Mouse (Mus musculus) left cerebral cortex, postnatal 4 days (tissue): ENCODE measurements at regions not wholly inside any gene's neighbourhood (a gene's known extent, or its start where the extent isn't known, plus 50 kb on each side); places are given as distances from the start of the nearest gene placed in this dataset.
A peak's percentile ranks its signal among the peaks of the same experiment; 100 is the strongest.

Experiments
- DNase-seq: peaks from one replicate; pipeline ENCODE4 v3.0.0-alpha.2; 2022
- intact Hi-C: fragments of 180-260 bp; cut with DNase I; formaldehyde crosslinking; loops from one replicate; pipeline ENCODE4 v1.15.1; 2025

DNA sequence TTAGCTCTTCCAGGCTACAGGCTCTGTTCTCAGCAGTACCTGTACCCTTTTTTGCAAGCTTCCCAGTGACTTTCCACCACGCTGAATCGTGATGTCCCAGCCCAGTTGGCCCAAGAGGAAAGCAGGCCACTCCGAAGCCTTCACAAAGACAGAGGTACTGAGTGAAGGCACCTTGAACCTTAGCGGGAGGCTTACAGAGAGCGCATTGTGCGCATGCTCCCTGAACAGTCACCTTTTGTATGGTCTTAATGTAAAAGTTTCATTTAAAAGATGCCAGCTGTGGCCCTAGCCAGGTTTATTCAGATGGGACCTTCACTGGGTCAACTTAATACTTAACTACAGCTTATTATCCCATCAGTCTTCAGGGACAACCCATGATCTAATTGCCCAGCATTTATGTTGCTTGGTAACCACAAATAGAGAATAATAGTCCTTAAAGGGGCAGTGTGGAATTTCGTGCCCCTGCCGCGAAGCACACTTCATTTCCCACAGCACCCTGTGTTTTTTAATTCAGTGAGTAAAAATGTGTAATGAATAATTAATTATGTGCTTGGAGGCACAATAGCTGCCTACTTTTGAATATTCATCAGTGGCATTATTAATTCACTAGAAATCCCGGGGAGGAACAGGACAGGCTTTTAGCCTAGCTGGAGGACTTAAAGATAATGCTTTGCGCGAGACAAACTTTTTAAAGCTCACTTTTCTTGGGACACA is 111.3 kb upstream of the Vrk1 start:
- intact Hi-C loops = no loop called here
- DNase-seq = no peak

DNA sequence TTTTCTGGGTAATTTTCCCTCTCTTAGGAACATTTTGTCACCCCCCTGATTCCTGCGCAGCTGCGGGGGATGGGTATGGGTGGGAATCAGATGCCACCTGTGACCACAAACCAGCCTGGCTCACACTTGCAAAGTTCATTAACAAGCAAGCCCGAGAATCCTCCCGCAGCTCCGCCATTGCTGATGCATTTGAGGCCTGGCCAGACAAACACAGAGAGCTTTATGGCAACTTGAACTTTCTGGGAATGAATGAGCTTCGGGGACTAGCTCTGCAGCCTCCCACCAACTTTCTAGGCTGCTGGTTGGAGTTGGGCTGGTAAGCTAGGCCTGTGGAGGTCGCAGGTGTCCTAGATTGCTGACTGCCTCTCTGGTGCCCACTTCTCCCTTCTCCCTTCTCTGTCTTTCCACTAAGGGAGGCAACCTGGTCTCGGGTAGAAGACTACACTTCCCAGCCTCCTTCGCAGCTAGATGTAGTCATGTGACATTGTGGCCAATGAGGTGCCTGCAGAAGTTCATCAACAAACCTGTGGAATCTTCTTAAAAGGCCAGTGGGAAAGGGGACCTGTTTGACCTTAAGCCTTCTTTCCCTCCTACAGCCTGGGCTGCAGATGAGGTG is 110.6 kb upstream of the Vrk1 start:
- DNase-seq = no peak
- intact Hi-C loops = no loop called here

DNA sequence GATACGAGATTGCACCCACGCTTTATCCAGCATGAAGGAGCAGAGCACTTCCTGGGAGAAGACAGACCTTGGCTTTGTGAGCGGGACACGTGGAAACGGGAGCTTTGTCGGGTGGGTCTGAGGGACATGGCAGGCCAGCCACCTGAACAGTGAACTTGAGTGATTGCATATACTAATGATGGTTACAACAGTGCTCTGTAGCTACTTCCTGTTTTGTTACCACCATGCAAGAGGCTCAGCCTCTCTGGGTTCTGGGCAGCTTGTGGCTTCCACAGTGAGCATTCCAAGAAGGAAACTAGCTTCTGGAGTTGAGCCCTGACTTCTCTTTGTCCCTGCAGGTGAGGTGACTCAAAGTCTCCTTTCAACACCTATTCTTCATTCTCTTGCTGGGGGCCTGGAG is 109.5 kb upstream of the Vrk1 start:
- intact Hi-C loops = no loop called here
- DNase-seq = no peak

DNA sequence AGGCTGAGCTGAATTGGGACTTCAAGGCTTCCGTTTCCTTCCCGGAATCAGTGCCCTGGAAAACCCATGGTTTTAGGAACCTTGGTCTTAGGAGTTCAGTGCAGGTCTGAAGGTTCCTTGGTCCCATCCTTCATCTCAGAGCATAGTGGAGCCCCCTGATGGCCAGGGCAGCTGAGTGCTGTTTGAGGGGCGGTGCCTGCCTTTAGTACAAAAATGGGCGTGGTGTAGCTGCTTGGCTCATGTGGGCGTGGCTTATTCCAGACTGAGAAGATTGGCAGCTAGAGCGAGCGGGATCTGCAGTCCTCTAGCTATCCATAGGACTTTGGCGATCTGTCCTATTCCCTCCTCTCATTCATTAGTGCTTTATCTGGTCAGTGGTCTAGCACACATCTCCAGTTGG is 107.0 kb upstream of the Vrk1 start:
- intact Hi-C loops = no loop called here
- no peak for DNase-seq

DNA sequence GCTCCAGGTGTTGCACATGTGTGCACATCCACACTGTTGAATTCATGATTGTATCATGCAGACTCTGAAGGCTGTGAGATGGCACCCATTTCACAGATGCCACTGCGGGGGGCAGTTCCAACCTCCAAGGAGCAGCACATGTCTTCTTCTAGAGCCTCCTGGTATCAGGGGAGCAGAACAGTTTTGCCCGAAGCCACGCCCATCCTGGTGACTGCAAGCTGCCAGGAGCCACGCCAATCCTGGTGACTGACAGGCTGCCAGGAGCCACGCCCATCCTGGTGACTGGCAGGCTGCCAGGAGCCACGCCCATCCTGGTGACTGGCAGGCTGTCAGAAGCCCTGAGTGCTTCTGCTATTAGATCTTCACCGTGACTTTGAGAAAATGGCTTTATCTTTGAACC is 103.4 kb upstream of the Vrk1 start:
- no peak for DNase-seq
- intact Hi-C loops = no loop called here

DNA sequence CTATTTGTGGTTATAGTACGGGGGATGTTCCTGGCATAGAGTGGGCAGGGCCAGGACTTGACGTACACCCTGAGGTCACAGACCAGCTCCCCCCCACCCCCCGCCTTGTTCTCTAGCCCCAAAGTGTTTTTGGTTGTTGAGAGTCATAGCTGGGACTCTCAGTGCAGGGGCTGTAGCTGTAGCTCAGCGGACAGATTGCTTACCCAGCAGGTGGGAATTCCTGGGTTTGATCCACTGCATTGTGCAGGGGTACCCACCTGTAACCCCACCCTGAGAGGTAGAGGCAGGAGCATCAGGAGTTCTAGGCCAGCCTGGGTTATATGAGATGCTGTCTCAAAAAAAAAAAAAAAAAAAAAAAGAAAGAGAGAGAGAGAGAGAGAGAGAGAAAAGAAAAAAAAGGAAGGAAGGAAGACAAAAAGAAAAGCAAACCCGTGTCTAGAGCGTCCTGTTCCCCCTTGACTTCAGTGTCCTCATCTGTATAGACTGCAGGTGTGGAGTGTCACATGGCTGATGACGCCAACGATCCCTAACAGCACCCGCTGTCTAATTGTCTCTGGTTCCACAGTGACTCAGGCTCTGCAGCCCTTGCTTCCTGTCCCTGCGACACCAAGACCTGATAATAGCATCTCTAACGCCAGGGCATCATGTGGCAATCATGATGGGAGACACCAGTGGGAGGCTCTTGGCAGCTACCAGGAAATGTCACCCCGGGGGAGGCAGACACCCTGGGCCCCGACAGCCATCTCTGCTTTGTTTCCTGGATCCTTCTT is 102.0 kb upstream of the Vrk1 start:
- no peak for DNase-seq
- intact Hi-C loops = no loop called here

DNA sequence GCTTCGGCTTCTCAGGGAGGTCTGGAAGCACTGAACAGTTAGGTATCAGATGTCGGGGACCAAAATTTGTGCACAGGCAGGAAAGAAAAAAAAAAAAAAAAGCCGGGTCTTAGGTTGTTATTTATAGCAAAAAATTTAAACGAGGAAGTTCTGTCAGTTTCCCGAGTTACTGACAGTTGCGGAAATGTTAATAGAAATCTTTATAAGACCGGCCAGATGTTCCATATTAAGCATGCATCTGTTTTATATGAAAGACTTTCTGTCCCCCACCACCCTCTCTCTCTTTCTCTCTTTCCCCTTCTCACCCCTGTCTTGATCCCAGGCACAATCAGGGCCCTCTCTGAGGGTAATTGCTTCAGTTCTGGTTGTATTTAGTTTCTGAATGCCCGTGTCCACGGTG is 98.5 kb upstream of the Vrk1 start:
- no peak for DNase-seq
- intact Hi-C loops = no loop called here

DNA sequence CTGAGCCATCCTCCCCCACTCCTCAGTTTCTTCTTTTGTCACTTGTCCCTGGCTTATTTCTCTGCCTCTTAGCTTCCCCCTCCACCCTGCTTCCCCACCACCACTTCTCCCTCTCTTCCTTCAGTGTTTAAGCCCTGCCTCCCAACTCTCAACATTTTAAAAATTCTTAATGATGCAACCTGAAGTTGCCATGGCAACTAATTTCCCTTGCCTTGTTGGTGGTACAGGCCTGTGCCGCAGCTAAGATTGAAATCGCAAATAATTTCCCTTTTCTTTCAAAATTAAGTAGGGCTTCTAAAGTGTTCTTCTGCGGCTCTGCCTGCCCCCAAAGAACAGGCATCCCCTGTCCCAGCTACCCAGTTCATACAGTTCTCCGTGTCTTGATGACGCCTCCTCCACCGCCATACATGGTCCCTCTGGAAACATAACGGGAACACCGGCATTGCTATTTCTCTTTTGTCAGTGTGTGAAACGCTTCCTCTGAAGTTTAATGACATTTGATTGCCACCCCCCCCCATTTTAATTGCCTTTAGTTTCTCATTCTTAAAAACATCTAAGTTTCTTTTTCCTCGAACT is 92.6 kb upstream of the Vrk1 start:
- DNase-seq = no peak
- intact Hi-C loops = no loop called here

DNA sequence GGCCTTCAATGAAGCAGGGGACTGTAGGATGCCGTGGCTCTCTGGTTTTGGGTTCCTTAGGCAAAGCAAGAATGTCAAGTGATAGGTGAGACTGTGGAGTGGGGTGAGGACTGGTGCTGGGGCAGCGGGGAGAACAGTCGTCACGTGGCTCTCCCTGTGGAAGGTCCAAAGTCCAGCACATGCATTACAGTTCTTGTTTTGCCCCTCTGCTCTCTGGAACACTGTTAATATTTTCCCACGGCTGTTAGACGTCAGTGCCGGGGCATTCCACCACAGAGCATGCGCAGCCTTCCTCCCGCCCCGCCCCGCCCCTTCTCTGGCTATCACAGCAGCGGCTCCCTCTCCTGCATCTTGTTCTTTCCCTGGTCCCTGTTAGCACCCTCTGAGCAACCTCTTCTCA is 91.3 kb upstream of the Vrk1 start:
- intact Hi-C loops = no loop called here
- no peak for DNase-seq

DNA sequence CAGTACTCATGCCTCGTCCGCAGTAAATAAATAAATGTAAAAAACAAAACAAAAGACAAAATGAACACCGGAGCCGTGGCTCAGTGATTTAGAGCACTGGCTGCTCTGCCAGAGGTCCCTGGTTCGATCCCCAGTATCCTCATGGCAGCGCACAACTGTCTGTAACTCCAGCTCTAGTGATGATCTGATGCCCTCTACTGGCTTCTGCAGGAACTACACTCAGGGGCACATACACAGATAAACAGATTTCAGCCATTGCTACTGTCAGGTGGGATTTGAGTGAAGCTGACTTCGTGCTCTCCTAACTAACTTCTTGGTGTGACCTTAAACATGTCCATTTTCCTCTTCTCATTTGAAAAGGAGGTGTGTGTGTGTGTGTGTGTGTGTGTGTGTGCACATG is 82.8 kb upstream of the Vrk1 start:
- DNase-seq = no peak
- intact Hi-C loops = no loop called here

DNA sequence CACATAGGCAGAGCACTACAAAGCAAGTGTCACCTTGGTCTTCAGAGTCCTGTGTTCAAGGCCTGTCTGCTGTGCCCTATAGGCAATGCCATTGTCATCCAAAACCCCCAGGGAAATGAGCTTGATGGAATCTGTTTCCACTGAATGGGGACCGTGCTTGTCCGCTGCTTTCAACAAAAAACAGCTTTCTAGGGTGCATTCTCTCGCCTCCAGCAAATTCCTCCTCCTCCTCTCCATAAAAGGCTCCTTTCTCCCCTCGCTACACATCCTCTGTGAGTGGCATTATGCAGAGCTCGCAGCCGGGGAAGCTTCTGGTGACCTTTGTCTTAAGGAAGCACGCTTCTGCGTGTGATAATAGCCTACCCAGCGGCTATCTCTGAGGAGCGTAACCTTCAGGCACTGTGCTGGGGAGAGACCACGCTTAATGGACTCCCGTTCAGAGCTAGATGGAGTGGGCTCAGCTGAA is 80.5 kb upstream of the Vrk1 start:
- intact Hi-C loops = no loop called here
- DNase-seq = no peak

DNA sequence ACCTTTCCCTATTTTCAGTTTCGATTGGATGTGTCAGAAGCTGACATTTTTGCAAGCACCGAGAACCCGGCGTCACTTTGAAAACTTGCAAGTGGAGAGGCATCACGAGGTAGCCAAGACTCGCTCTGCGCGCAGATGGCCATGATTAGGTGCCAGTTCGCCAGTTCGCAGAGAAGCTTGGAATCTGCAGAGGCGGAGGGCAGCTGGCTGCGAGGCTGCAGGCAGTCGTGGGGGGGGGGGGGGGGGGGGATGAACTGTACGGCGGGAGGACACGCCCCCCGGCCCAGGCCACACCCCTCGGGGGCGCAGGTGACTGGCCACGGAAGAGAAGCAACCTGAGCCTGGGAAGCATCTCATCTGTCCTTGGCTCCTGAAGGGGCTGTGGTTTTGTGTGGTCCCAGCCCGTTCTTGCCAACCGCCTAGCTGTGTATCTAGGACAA is 74.6 kb upstream of the Vrk1 start:
- intact Hi-C loops = no loop called here
- peak; percentile 62 for DNase-seq

DNA sequence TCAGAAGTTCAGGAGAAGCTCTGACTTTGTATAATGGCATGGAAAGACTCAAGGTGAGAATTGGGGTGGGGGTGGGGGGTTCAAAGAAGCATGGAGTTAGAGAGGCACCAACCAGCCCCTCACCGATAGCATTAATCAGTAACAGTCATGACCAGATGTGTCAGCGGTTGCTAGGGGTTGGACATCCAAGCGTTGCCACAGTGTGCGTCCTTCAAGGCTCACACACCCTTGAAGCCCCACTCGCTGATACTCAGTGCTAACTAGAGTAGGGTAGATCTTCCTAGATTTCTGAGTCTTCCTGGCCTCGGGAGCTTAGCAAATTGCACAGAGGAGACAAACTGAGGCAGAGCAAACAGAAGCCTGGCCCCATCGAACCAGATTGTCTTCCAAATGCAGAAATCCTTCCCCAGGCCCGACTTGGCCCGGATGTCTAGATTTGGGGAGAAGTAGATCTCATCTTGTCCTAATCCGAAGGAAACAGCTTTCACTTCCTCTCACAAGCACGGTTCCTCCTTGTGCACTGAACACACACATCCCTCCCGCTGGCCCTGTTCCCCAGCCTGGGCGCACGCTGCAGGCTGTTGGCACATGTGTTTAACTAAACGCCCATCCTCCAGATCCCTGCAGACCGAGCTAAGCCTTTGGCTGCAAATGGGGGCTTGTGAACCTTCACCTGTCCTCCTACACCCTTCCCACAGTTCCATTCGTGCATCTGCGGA is 73.1 kb upstream of the Vrk1 start:
- DNase-seq = no peak

DNA sequence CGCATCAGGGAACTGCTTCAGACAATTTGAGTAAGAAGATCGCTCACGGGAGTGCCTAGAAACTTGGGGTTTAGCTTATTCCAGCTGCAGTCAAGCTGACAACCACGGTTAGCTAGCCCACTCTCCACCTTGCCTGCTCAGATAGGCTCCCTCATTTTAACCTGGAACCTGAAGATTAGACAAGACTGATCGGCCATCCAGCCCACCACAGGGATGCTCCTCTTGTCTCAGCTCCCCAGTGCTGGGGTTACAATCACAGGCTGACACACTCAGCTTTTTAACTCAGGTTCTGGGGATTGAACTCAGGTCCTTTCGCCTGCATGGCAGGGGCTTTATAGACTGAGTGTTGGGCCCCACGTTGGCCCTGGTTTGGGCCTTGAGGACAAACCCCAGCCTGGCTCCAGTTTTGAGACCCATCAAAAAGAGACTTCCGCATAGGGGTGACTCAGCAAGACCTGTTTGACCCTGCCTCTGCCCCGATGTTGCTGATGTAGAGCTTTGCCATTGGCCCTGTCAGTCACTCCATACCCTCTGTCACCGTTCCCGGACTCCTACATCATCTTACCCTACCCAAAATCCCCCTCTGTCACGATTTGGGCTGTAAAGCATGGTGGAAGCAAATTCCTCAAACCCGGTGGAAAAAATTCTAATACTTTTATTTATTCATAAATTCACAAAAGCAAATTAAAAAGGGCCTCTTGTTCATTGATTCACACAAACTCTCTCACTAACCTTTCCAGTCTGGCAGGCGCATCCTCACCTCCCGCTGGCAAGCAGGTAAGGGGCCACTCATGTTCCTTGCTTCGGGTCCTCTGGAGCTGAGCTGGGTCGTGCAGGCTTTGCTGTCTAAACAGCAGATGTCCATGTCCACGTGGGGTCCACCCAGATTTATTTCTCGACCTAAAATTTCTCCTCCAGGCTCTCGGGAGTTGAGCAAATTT is 67.6 kb upstream of the Vrk1 start:
- DNase-seq = no peak

More for the DNA sequence above, 73.1 kb upstream of the Vrk1 start:
- intact Hi-C loops = no loop called here

DNA sequence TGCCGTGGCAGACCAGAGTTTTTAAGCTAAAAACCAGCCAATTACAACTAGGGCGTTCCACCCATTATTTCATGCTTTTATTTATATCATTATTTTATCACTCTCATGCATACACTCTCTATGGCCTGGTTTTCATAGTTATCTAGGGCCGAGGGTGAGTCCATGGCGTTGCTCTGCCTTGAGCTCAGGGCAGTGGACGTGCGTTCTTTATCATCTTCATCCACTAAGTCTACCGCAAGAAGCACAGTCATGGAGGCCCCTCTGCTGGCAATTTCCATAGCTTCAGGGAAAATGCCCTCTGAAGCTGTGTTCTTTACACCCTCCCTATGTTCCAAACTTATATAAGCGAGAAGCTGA is 67.0 kb upstream of the Vrk1 start:
- no peak for DNase-seq
- intact Hi-C loops = no loop called here

More for the DNA sequence above, 67.6 kb upstream of the Vrk1 start:
- intact Hi-C loops = no loop called here

DNA sequence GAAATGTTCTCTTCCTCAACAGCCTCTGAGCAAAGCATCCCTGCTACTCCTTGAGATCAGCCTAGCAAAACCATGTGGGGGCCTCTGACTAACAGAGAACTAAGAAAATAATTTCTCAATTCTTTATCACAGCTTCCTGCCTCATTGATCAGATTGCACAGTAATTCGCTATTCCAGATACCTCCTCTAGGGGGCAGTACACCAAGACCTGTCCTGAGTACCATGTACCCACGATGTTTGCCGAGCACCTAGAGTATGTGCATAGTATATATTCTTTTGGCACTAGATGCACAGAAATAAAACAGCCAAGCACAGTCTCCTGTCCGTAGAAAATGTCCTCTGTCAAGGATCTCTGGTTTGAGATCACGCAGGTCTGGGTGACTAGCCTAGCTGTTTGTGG is 62.7 kb upstream of the Vrk1 start:
- no peak for DNase-seq
- intact Hi-C loops = no loop called here

DNA sequence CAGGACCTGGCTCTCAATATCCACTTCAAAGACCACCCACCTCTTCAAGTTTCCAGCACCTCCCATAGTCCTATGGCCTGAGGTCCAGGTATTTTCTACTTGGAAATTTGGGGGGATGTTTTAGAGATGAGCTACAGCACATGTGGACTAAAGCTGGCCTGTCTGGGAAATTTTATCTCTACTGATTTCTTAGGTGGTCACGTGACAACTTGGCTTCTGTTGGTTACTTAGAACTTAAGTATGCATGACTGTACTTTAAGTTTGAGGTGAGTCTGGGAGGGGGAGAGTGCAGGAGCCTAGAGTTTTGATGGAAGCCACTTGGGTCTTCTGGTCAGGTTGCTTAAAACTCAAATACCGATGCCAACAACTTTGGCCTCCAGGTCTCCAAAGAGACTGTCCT is 61.7 kb upstream of the Vrk1 start:
- DNase-seq = no peak
- intact Hi-C loops = no loop called here

DNA sequence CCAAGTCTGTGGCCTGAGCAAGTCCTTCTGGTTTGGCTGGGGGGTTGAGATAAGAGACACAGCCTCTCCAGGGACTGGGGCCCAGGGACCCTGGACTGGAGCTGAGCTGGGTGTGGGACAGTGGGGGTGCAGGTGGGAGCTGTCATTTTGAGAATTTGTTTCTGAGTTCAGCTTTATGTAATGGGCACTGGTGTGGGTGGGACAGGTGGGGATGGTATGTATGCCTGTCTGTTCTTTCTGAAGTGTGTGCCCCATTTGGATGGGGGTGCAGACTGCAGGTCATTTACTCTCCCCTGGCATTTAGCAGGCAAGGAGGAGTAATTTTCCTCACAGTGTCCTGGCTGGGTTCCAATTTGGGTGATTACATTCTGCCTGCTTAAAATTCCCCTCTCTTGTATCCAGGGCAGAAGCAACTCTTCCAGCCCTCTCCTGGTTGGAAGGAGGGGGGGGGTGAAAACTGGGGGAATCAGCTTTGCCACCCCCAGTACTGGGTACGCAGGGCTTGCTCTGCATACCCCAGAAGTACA is 54.2 kb upstream of the Vrk1 start:
- intact Hi-C loops = no loop called here
- DNase-seq = peak; percentile 13

DNA sequence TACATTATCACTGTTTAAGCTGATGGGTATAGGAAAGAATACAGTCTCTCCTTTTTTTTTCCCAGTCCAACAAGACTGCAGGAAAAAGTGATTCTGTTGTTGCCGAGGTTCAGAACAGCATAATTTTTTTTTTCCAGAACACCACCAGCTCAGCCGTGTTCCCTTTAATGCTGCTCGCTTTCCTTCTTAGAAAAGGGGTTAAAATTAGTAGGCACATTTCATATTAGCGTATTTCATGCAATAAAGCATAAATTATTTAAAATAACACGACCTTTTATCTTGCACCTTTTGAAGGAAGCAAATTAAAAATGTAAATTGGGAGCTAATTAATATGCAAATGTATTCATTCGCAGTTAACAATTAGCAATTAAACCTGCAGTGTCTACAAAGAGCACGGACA is 50.3 kb upstream of the Vrk1 start:
- no peak for DNase-seq
- intact Hi-C loops = loop anchor here (5.0 kb wide), 1 partner anchor 102 kb away; no protein-coding TSS in a partner anchor
